Mouse (Mus musculus): ENCODE measurements at regions not wholly inside any gene's neighbourhood (a gene's known extent, or its start where the extent isn't known, plus 50 kb on each side); places are given as distances from the start of the nearest gene placed in this dataset.
A peak's percentile ranks its signal among the peaks of the same experiment; 100 is the strongest.

DNA sequence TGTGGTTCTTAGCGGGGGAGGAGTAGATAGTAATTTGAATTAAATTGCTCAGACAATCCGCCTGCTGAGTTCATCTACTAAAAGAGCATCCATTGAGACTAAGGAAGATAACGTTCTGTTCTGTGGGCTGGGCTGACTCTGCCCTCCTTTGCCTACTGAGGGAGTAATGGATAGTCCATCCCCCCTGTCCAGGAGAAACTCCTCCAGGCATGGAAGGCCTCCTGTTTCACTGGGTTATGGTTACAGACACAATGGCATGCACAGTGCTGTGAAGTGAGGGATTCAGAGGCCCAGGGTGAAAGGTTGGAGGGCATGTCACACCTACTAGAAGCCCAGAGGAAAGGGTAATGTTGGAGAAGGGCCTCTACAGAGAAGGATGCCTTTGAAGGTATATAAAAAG is 287.2 kb upstream of the Xrcc4 start:
- DNase-seq (ENCODE audit: low spot score in 2 of 2): no peak

DNA sequence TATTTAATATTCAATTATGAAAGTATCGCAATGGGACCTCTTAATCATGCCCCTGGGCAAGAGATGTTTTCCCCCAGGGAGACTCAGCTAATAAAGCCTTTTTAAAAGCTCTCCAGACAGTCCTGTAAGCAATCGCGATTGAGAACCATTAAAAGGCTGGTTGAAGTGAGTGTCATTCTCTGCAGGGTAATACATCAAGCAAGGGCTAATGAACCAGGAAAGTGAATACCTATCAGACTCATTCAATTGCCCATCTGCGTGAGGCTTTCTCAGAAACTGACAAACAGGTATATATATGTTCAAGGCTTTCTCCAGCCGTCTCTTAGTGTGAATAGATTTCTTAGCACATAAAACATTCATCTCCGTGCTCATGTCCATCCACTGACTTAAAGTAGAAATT is 286.8 kb upstream of the Xrcc4 start:
- DNase-seq (ENCODE audit: low spot score in 2 of 2): no peak

DNA sequence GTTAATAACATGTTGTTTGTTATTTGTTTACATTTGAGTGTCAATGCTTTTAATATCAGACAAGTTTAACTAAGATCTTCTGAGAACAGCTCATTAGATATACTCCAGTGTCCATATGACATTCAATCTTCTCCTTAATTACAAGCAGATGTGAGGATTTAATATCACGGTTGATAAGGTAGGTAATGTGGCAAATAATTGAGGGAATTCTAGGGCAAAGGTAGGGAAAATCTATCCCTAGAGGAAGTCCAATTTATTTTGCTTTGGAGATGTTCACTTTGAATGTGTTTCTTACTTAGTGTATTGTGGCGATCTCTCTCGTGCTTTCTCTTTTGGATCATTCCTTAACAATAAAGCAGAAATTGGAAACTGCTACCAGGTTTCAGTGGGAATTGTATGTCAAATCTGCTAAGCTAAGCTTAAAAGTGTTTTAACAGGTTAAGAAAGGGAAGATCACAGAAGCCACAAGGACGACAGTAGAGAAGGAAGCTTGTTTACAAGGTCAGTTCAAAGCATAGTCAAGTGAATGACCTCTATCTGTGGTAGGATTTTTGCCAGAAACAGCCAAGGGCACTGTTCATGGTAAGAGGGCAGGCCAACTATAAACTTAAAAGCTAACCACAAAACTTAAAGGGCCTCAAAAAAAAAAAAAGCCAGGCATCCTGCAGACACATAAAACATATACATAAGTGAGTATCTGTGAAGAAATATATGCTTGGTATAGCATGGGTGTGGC is 282.2 kb upstream of the Xrcc4 start:
- DNase-seq (ENCODE audit: low spot score in 2 of 2): no peak

DNA sequence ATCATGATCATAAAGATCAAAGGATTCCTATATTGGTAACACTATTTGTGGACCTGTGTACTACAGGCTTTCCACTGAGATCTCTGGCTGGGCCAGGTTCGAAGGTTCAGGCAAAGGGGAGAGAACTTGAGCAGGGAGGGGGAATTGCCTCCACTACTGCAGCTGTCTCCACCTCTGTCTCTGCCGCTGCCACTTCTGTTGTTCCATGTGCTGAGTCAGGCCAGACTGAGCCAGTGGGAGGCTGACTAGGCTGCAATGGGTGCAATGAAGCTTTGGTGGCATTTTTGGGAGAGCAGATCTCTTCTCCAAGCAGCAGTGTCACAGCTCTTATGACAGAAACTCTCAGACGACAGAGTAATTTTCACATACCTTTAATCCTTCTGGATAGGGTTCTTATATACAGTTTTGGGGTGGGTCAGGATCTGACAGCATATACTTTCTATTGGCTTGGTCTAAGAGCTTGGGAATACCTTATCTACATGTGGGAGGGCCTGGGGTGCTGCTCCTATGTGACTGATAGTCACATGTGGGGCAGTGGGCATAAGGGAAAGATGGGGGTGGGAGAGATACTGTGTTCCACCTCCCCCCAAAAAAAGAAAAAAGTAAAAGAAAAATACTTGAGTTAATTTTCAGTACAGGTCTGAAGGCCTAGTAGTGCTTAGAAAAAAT is 281.5 kb upstream of the Xrcc4 start:
- no peak for DNase-seq (ENCODE audit: low spot score in 2 of 2)

GRCm38 (mm10) chr13:90364518-90365027 is 275.2 kb upstream of the Xrcc4 start:
- no peak for DNase-seq (ENCODE audit: low spot score in 2 of 2)

- DNase-seq (ENCODE audit: low spot score in 2 of 2): no peak
Observed at GRCm38 (mm10) chr13:90359861-90360601, 270.6 kb upstream of the Xrcc4 start.

- no peak for DNase-seq (ENCODE audit: low spot score in 2 of 2)
Observed at GRCm38 (mm10) chr13:90358149-90358548, 268.7 kb upstream of the Xrcc4 start.

GRCm38 (mm10) chr13:90355602-90356001 is 266.2 kb upstream of the Xrcc4 start:
- no peak for DNase-seq (ENCODE audit: low spot score in 2 of 2)

- no peak for DNase-seq (ENCODE audit: low spot score in 2 of 2)
Observed at GRCm38 (mm10) chr13:90342823-90343222, 253.4 kb upstream of the Xrcc4 start.

- DNase-seq (ENCODE audit: low spot score in 2 of 2): no peak
Observed at GRCm38 (mm10) chr13:90341597-90342212, 252.3 kb upstream of the Xrcc4 start.

- no peak for DNase-seq (ENCODE audit: low spot score in 2 of 2)
Observed at GRCm38 (mm10) chr13:90340647-90341160, 251.3 kb upstream of the Xrcc4 start.

GRCm38 (mm10) chr13:90337591-90337990 is 248.2 kb upstream of the Xrcc4 start:
- DNase-seq (ENCODE audit: low spot score in 2 of 2): no peak

- no peak for DNase-seq (ENCODE audit: low spot score in 2 of 2)
Observed at GRCm38 (mm10) chr13:90335741-90336037, 246.3 kb upstream of the Xrcc4 start.

GRCm38 (mm10) chr13:90334934-90335740 is 245.7 kb upstream of the Xrcc4 start:
- no peak for DNase-seq (ENCODE audit: low spot score in 2 of 2)

- DNase-seq (ENCODE audit: low spot score in 2 of 2): no peak
Observed at GRCm38 (mm10) chr13:90334286-90334685, 244.9 kb upstream of the Xrcc4 start.

- no peak for DNase-seq (ENCODE audit: low spot score in 2 of 2)
Observed at GRCm38 (mm10) chr13:90325226-90325625, 235.8 kb upstream of the Xrcc4 start.

DNA sequence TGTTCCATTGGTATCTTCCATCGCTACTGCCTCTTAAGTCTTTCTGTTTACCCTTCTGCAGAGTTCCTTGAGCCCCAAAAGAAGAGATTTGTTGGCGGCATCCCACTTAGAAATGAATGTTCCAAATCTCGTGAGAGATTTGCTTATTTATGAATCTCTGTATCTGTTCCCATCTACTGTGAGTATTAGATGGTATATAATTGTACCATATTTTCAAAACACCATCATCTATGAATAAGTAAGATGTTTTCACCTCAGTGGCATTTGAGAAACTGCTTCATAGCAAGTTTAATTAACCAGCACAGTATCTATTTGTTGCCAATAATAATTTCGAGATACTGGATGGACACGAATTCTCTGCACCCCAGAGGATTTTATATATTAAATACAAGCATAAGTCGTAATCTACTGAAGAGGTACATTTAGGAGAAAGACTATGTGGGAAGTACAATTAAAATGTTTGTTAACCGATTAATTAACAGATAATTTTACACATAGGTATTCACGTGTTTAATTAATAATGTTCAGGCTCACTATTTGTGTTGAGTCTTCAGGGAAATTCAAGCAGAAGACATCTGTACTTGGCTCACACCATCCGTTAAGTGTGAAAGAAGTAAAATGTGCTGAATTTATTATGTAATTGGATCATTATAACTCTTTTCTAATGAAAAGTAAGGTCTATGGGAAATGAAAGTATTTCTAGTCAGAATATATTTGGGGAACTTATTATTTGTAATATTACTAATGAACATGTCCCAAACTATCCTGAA is 224.0 kb upstream of the Xrcc4 start:
- no peak for DNase-seq (ENCODE audit: low spot score in 2 of 2)

DNA sequence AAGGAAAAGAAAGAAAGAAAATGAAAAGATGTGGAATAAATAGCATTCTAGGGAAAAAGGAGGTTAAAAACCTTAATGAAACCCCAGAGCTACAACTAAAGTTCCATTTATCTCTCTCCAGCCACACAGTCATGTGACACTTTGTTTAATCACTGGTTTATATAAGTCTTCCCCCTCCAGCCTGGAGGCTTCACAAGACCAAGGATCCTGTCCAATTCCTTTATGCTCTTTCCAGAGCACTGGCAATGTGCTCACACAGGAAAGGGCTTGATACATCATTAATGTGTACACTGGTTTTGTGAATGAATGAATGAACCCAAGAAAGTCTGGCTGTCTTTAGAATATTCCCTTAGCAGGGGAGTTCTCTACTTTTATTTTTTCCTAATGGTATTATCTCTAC is 221.1 kb upstream of the Xrcc4 start:
- no peak for DNase-seq (ENCODE audit: low spot score in 2 of 2)

DNA sequence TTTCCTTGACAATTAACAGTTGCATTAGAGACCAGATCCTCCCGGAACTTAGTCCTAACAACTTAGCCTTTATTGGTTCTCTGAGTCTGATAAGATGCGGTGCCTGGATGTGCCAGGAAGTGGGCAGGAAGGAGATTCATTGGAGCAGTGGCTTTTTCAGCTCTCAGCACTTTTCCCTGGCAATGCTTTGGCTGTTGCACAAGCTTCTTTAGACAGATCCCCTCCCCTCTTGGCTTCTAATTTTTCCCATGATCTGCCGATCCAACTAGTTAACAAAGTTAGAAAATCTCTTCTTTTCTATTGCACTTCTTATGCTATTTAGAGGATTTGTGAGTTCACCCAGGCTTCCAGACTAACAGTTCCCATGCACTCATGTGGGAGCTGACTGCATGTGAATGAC is 211.1 kb upstream of the Xrcc4 start:
- DNase-seq (ENCODE audit: low spot score in 2 of 2): peak in 1 of 2 experiments; percentile 26

- no peak for DNase-seq (ENCODE audit: low spot score in 2 of 2)
Observed at GRCm38 (mm10) chr13:90294648-90295007, 205.2 kb upstream of the Xrcc4 start.

Data from urinary bladder, postnatal 36 days (tissue).